Mouse (Mus musculus): Measurements from ENCODE around the gene Mchr1.

DNA sequence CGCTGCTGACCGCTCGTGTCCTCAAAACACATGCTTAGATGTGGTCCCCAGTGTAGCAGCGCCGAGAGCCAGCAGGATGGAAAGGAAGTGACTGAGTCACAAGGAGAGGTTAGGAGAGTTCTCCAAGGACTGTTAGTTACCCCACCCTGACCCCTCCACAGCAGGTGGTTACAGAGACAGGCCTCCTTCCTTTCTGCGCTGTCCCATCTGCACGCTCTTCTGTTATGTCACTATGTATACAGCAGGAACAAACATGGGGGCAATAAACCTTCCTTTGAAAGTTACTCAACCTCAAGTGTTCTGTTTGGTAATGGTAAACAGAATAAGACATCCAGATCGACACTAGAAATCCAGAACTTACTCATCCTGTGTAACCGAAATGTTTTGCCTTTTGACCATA lies 24.9 kb downstream of the Mchr1 start:
- TF ChIP-seq CTCF (IDR thresholded peaks at IDR 0.05; ENCODE audit: control insufficient read depth, insufficient read depth, insufficient replicate concordance, low read depth, low read length) (no peak), POLR2A (IDR thresholded peaks at IDR 0.05; ENCODE audit: control insufficient read depth, low read depth, low read length) (no peak)
